Mouse (Mus musculus) CD8-positive naive resting alpha-beta T cell, adult 2 months (primary cell): ENCODE results near the gene Celf6.
A peak's percentile ranks its signal among the peaks of the same experiment; 100 is the strongest.

Experiments used
- DNase-seq, 2 experiments: peaks; one replicate each; pipeline ENCODE4 v3.0.0; 2022; ENCODE audit warnings: low read depth in 2 of 2, low spot score in 2 of 2

The Celf6 gene

GRCm38 (mm10) chr9:59577844-59578504 is at the start of gene Celf6:
Celf6 (plus strand) TSS chr9:59577917.
- peak; percentile 22 to 47 for DNase-seq

- DNase-seq, result no peak
Measured at GRCm38 (mm10) chr9:59528274-59528673, 49.4 kb upstream of the Celf6 start.

GRCm38 (mm10) chr9:59531645-59532044 is 46.1 kb upstream of the Celf6 start:
- DNase-seq, result no peak

- no peak for DNase-seq
Measured at GRCm38 (mm10) chr9:59533422-59533821, 44.3 kb upstream of the Celf6 start.

- DNase-seq, result no peak
Measured at GRCm38 (mm10) chr9:59533889-59534288, 43.8 kb upstream of the Celf6 start.

DNA sequence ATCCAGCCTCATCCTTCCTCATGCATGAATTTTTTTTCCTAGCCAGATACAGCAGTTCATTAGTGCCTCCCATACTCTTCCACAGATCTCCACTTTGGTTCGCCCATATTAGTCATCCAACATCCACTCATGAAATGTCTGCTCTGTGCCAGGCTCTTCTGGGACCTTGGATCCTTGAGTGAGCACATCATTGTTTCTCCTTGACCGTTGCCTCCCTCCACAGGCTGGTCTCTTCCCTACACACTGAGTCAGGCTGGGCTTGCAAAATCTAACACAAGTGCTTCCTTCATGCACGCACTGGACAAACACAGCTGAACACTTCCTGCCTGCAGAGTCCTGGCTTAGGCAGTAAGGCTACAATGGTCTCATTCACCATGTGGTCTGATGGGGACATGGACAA is 40.1 kb upstream of the Celf6 start:
- no peak for DNase-seq

DNA sequence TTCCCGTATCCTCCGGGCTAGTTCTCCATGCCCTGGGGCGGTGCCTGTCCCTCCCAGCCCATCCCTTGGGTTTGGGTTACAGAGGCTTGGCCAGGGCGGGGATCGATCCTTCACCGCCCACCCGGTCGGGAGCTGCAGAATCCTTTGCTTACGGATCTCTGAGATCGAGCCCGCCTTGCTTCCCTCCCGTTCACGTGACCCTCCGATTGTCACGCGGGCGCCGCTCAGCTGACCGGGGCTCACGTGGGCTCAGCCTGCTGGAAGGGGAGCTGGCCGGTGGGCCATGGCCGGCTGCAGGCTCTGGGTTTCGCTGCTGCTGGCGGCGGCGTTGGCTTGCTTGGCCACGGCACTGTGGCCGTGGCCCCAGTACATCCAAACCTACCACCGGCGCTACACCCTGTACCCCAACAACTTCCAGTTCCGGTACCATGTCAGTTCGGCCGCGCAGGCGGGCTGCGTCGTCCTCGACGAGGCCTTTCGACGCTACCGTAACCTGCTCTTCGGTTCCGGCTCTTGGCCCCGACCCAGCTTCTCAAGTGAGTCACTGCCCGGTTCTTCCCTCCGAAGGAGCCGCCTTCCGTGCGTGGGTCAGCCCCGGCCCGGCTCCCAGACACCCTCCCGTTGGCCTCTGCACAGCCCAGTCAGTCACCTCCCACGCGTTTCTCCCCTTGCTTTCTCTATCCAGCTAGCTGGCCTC is 38.1 kb upstream of the Celf6 start, which contains the start of the genes Hexa and Tmem202:
Gene Hexa (plus strand): TSS at position 100 of the 697 bp plus-strand sequence.
Gene Tmem202 (minus strand): TSS at position 407 of the 697 bp plus-strand sequence.
- DNase-seq, result peak; percentile 41 to 58

DNA sequence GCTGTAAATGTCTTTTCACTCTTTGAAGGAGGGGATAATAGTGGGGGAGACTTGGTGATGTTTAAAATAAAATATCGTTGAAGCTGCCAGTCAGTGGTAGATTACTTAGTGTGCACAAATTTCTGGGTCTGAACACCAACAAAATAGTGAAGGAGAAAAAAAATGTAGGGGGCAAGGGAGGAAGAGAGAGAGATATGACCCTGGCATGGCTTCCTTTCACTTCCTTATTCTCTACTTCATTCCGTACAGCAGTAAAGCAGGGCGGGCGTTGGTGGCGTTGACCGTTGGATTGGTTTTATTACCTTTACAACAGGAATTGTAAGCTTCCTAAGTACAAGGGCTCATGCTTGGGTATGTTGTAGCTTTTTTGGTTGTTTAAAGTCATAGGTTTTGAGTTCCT is 36.1 kb upstream of the Celf6 start:
- DNase-seq, result no peak

GRCm38 (mm10) chr9:59542766-59543324 is 34.9 kb upstream of the Celf6 start:
- DNase-seq, result no peak

DNA sequence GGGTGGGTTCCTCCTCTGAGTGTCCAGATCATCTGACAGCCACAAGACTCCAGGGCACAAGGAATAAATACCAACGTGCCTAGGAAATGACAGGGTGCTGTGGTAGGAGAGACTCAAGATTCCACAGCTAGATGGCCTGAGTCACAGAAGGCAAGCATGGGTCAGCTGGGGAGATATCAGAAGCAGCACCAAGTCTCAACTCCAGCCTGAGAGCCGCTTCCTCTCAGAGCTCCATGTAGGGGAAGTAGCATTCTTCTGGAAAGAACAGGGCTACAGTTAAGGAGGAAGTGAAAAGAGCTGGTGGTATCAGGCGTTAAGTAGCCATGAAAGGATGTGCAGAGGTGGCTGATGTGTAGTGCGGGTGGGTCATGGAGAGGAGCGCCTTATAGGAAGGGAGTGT is 33.0 kb upstream of the Celf6 start:
- DNase-seq, result no peak

DNA sequence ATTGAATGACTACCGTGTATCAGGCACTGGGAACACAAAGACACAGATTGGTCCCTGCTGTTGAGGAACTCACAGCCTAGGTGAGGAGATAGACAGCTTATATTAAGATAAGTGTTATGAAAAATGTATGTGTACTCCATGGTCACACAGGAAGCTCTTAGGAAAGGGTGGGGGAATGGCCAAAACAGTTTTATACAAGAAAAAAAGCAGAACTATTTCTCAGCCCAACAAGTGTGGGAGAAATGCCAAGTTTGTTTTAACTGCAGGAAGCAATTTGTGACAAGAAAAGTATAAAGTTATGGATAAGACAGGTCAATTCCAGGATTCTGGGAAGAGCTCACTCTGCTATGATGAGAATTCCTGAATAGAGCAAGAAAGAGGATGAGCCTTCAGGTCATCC is 29.8 kb upstream of the Celf6 start:
- no peak for DNase-seq

DNA sequence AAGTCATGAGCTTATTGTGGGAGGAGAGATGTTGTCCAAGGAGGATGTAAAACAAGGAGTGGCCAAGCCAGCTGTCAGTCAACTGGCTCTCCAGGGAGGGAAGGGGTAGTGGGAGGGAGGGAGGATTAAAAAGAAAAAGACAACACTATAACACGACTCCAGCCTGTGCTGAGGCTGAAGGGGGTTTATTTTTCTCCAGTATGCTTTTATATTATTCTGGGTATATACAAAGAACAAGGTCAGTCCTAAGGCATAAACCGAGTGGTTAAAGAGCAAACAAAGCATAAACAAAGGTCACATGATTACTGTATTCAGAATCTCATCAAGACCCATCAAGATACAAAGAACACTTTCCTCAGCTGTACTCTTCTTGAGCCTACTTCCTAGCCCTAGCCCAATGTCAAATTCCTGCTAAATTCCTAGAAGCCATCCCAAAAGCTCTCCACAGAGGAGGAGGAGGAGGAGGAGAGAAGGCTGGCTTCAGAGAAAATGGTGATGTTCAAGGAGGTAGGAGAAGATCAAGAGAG is 28.7 kb upstream of the Celf6 start:
- no peak for DNase-seq

DNA sequence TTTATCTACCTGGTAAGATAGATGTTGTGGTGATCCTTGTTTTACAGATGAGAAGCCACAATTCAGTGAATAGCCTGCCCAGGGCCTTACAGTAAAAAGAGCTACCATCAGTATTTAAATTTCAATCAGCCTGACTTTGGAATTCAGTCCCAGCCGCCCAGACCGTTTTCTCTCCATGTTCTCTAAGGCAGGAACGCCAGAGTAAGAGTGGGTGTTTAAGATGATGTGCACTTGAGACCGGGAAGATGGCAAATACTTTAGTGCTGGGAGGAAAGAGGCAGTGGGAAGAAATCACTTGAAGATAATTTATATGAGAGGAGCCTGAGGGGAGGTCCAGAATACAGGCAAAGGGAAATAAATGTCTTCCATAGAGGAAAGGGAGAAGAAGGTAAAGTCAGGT is 27.6 kb upstream of the Celf6 start:
- DNase-seq, result no peak

DNA sequence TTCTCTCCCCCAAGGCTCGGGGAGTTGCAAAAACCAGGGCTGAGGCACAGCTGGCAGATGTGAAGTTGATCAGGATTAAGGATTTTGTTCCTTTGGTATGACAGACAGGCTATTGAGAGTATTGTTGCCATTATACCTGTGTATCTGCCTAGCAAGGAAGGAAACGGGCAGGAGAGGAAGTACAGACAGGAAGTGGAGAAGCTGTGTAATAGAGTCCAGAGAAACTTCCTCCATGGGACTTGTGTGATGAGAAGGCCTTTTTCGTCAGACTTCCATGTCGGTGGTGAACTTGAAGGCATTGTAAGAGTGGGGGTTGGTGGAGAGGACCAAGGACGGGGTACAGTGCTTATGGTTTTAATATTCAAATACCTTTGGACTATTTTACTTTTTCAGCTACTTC is 26.7 kb upstream of the Celf6 start:
- DNase-seq, result no peak

DNA sequence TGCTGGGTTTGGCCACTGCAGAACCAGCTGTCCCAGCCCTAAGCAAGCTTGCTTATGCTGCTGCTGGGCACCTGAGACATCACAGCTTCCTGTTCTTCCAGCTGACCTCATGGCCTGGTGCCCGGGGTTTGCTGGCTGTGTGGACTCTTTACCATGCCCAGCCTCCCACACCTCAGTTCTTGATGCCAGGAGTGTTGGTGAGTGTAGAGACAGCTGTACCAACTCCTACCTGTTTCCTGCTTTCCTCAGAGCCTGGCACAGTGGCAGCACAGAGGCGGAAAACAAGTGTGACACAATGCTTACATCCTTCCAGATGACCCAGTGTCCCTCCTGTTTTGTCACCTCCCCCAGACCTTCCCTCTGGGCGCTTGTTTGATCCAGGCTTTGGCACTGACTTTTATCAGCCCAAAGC is 26.1 kb upstream of the Celf6 start:
- DNase-seq, result no peak

- DNase-seq, result no peak
Measured at GRCm38 (mm10) chr9:59552610-59553009, 25.1 kb upstream of the Celf6 start.

DNA sequence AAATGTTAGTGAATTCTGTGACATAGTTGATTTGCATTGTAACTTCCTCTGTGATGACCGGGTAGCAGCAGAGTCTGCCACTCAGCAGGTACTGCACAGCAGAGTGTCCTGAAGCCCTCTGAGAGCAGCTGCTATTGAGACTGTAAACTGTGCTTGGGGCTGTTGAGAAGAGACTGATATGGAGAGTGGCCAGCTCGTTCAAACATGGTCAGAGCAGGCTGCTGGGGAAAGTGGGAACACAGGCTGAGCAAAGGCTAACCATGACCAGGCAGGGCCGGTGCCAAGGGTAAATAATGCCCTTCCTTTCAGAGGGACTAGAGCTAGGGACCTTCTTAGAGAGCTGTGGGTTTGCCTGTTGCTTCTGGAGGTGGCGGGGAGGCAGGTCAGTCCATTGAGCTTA is 24.0 kb upstream of the Celf6 start:
- DNase-seq, result no peak

DNA sequence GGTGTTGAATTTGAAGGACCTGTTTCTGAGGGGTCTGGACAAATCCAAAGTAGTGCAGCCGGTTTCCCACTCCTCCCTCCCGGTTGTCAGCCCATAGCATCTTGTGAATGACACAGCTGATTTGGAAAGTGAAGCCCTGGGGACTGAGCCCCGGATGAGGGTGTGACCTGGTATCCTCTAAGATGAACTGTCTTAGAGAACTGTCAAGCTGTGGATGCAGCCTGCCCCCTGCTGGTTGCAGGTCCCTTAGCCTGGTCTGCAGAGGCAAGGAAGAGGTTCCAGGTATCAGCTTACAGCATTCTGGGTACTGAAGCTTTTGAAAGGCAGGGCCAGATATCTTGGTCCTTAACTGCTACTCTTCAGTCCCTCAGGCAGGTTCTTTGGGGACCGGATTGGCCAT is 12.1 kb upstream of the Celf6 start:
- DNase-seq, result peak; percentile 64 to 81

- peak; percentile 7 to 41 for DNase-seq
Measured at GRCm38 (mm10) chr9:59567111-59567510, 10.6 kb upstream of the Celf6 start.

- no peak for DNase-seq
Measured at GRCm38 (mm10) chr9:59571852-59572251, 5.9 kb upstream of the Celf6 start.

- DNase-seq, result no peak
Measured at GRCm38 (mm10) chr9:59577401-59577800, 316 bp upstream of the Celf6 start.

GRCm38 (mm10) chr9:59578505-59578867 is 769 bp downstream of the Celf6 start:
- no peak for DNase-seq
